Mouse (Mus musculus): ENCODE data around the gene Cryga.
"Not testable (repeated sequence)": the region's sequence is repeated elsewhere in the genome, so short reads cannot be mapped to it uniquely, and the experiment has no call there.

Gene Cryga

GRCm38 (mm10) chr1:65088567-65089356, 14.4 kb downstream of the Cryga start:
- DNase-seq: no peak

- no peak for DNase-seq
Measured at GRCm38 (mm10) chr1:65082188-65082587, 21.0 kb downstream of the Cryga start, which contains the start of gene Crygb. TSS of gene Crygb (minus strand) at chr1:65082288.

- DNase-seq: no peak
Measured at GRCm38 (mm10) chr1:65075607-65076006, 27.6 kb downstream of the Cryga start.

GRCm38 (mm10) chr1:65073589-65073988, 29.6 kb downstream of the Cryga start, which contains the start of gene Crygc:
TSS of gene Crygc (minus strand) at chr1:65073689.
- DNase-seq: no peak

DNA sequence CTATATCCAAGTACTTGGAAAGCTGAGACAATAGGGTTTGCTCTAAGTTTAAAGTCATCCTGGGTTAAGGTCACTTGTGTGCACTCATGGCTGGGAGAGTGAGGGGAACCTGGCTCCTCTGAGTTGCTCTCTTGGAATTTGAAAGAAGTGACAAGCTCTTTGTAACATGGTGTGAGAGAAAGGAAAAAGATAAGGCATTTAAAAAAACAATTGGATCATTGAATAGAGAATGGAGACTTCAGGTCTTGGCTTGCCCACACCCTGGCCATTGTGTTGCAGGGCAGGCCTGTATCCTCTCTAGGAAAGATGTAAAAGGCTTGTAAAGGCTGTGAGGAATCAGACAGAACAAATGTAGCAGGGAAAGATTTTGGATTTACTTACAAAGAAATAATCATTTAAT, 35.3 kb downstream of the Cryga start:
- no peak for DNase-seq

GRCm38 (mm10) chr1:65064201-65064600, 39.0 kb downstream of the Cryga start:
- no peak for DNase-seq

DNA sequence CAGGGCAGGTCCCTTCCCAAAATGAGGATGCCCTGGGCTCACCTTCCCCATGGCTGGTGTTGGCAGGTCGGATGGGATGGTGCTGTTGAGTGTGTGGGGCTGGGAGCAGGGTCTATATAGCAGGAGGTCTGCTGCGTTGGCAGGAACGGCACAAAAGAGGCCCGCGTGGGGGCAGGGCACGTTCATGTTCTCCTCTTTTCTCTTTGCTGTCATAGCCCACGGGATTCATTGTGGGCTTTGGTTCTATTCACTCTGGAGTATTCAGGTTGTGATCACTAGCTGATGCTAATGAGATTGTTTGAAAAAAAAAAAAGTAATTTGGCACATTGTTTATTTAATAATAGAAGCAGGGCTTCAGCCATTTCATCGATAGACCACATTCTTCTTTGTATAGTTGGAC, 39.8 kb downstream of the Cryga start, which contains the start of gene Crygd:
Crygd (minus strand) TSS at position 101 of the 400 bp plus-strand sequence.
- DNase-seq: no peak

- DNase-seq: no peak
Measured at GRCm38 (mm10) chr1:65052140-65052539, 51.0 kb downstream of the Cryga start.

- no peak for DNase-seq
Measured at GRCm38 (mm10) chr1:65051696-65052095, 51.5 kb downstream of the Cryga start.

- not testable (repeated sequence) for DNase-seq
Measured at GRCm38 (mm10) chr1:65050952-65051351, 52.2 kb downstream of the Cryga start, which contains the start of gene Cryge. TSS of gene Cryge (minus strand) at chr1:65051149.

All from right cerebral cortex, postnatal 4 days (tissue).